Mouse (Mus musculus): ENCODE measurements around the gene Gm12216. TPM values are rescaled to one million over a fixed set of nuclear protein-coding genes. Genes with fewer than 3 reads are reported as not detected.

The Gm12216 gene
- polyA plus RNA-seq, 1 experiment, result 6.9 TPM

GRCm38 (mm10) chr11:53813001-53813868 is 45.8 kb downstream of the Gm12216 start:
- Histone ChIP-seq H3K36me3 (ENCODE audit: control insufficient read depth, insufficient read depth, low read length) (no peaks in the 10 kb centered on the region), H3K27ac (ENCODE audit: insufficient read depth, low read length) (no peak overlapping the region), H3K4me1 (ENCODE audit: control insufficient read depth, insufficient read depth, insufficient read length) (peaks cover 11% of the 10 kb centered on the region), H3K4me3 (ENCODE audit: extremely low read depth, insufficient read depth, insufficient read length) (no peak overlapping the region), H3K27me3 (ENCODE audit: control insufficient read depth, insufficient read depth, low read length) (no peaks in the 10 kb centered on the region)
- DNase-seq (ENCODE audit: low read depth in 1 of 2, low spot score in 2 of 2), result no peak
- 93% methylated on average over 16 of the region's 16 CpGs for whole genome bisulfite sequencing
- no peak for TF ChIP-seq CTCF (IDR thresholded peaks at IDR 0.05; ENCODE audit: extremely low read depth, insufficient read depth, insufficient read length, insufficient replicate concordance)
- no peak for TF ChIP-seq POLR2A (IDR thresholded peaks at IDR 0.05; ENCODE audit: low read depth, low read length)

- Histone ChIP-seq H3K36me3 (ENCODE audit: control insufficient read depth, insufficient read depth, low read length) (no peaks in the 10 kb centered on the region), H3K27ac (ENCODE audit: insufficient read depth, low read length) (no peak overlapping the region), H3K27me3 (ENCODE audit: control insufficient read depth, insufficient read depth, low read length) (no peaks in the 10 kb centered on the region), H3K4me1 (ENCODE audit: control insufficient read depth, insufficient read depth, insufficient read length) (peaks cover 11% of the 10 kb centered on the region), H3K4me3 (ENCODE audit: extremely low read depth, insufficient read depth, insufficient read length) (no peak overlapping the region)
- DNase-seq (ENCODE audit: low read depth in 1 of 2, low spot score in 2 of 2), result no peak
- TF ChIP-seq POLR2A (IDR thresholded peaks at IDR 0.05; ENCODE audit: low read depth, low read length), result no peak
- no peak for TF ChIP-seq CTCF (IDR thresholded peaks at IDR 0.05; ENCODE audit: extremely low read depth, insufficient read depth, insufficient read length, insufficient replicate concordance)
- 70% methylated on average over 3 of the region's 3 CpGs for WGBS
These were observed 47.7 kb downstream of the Gm12216 start for GRCm38 (mm10) chr11:53811312-53811711.

- H3K36me3 ChIP-seq (ENCODE audit: control insufficient read depth, insufficient read depth, low read length), result no peaks in the 10 kb centered on the region
- no peak overlapping the region for H3K4me3 ChIP-seq (ENCODE audit: extremely low read depth, insufficient read depth, insufficient read length)
- no peak for DNase-seq (ENCODE audit: low read depth in 1 of 2, low spot score in 2 of 2)
- WGBS, result 75% methylated on average over 2 of the region's 2 CpGs
- TF ChIP-seq CTCF (IDR thresholded peaks at IDR 0.05; ENCODE audit: extremely low read depth, insufficient read depth, insufficient read length, insufficient replicate concordance) (no peak), POLR2A (IDR thresholded peaks at IDR 0.05; ENCODE audit: low read depth, low read length) (no peak)
- H3K27me3 ChIP-seq (ENCODE audit: control insufficient read depth, insufficient read depth, low read length), result no peaks in the 10 kb centered on the region
- H3K27ac ChIP-seq (ENCODE audit: insufficient read depth, low read length), result no peak overlapping the region
- peaks cover 11% of the 10 kb centered on the region for H3K4me1 ChIP-seq (ENCODE audit: control insufficient read depth, insufficient read depth, insufficient read length)
These were observed 48.3 kb downstream of the Gm12216 start for GRCm38 (mm10) chr11:53810749-53811148.

- 44% methylated on average over 5 of the region's 5 CpGs for WGBS
- H3K4me3 ChIP-seq (ENCODE audit: extremely low read depth, insufficient read depth, insufficient read length), result no peak overlapping the region
- no peak for DNase-seq (ENCODE audit: low read depth in 1 of 2, low spot score in 2 of 2)
- H3K36me3 ChIP-seq (ENCODE audit: control insufficient read depth, insufficient read depth, low read length), result no peaks in the 10 kb centered on the region
- TF ChIP-seq CTCF (IDR thresholded peaks at IDR 0.05; ENCODE audit: extremely low read depth, insufficient read depth, insufficient read length, insufficient replicate concordance) (no peak), POLR2A (IDR thresholded peaks at IDR 0.05; ENCODE audit: low read depth, low read length) (no peak)
- peaks cover 11% of the 10 kb centered on the region for H3K4me1 ChIP-seq (ENCODE audit: control insufficient read depth, insufficient read depth, insufficient read length)
- no peaks in the 10 kb centered on the region for H3K27me3 ChIP-seq (ENCODE audit: control insufficient read depth, insufficient read depth, low read length)
- H3K27ac ChIP-seq (ENCODE audit: insufficient read depth, low read length), result no peak overlapping the region
These were observed 48.9 kb downstream of the Gm12216 start for GRCm38 (mm10) chr11:53810156-53810555.

GRCm38 (mm10) chr11:53809354-53809753 is 49.7 kb downstream of the Gm12216 start:
- DNase-seq (ENCODE audit: low read depth in 1 of 2, low spot score in 2 of 2), result no peak

GRCm38 (mm10) chr11:53805786-53806185 is 53.3 kb downstream of the Gm12216 start:
- Histone ChIP-seq H3K4me3 (ENCODE audit: extremely low read depth, insufficient read depth, insufficient read length) (no peak overlapping the region), H3K4me1 (ENCODE audit: control insufficient read depth, insufficient read depth, insufficient read length) (peaks cover 16% of the 10 kb centered on the region; the same call in 1 of the 2 replicates), H3K27ac (ENCODE audit: insufficient read depth, low read length) (no peak overlapping the region), H3K36me3 (ENCODE audit: control insufficient read depth, insufficient read depth, low read length) (no peaks in the 10 kb centered on the region), H3K27me3 (ENCODE audit: control insufficient read depth, insufficient read depth, low read length) (no peaks in the 10 kb centered on the region)
- DNase-seq (ENCODE audit: low read depth in 1 of 2, low spot score in 2 of 2), result no peak
- TF ChIP-seq CTCF (IDR thresholded peaks at IDR 0.05; ENCODE audit: extremely low read depth, insufficient read depth, insufficient read length, insufficient replicate concordance) (no peak), POLR2A (IDR thresholded peaks at IDR 0.05; ENCODE audit: low read depth, low read length) (no peak)
- WGBS, result 73% methylated on average over 9 of the region's 9 CpGs

More at GRCm38 (mm10) chr11:53809354-53809753, 49.7 kb downstream of the Gm12216 start:
- Histone ChIP-seq H3K36me3 (ENCODE audit: control insufficient read depth, insufficient read depth, low read length) (no peaks in the 10 kb centered on the region), H3K27me3 (ENCODE audit: control insufficient read depth, insufficient read depth, low read length) (no peaks in the 10 kb centered on the region), H3K27ac (ENCODE audit: insufficient read depth, low read length) (no peak overlapping the region), H3K4me1 (ENCODE audit: control insufficient read depth, insufficient read depth, insufficient read length) (peaks cover 11% of the 10 kb centered on the region), H3K4me3 (ENCODE audit: extremely low read depth, insufficient read depth, insufficient read length) (no peak overlapping the region)
- 69% methylated on average over 5 of the region's 5 CpGs for WGBS
- TF ChIP-seq CTCF (IDR thresholded peaks at IDR 0.05; ENCODE audit: extremely low read depth, insufficient read depth, insufficient read length, insufficient replicate concordance) (no peak), POLR2A (IDR thresholded peaks at IDR 0.05; ENCODE audit: low read depth, low read length) (no peak)

Measured in spleen, adult 2 months (tissue).